Mouse (Mus musculus): ENCODE measurements around the gene Ube2m. TPM values are rescaled to one million over a fixed set of nuclear protein-coding genes. Genes with fewer than 3 reads are reported as not detected.

Gene Ube2m
- polyA plus RNA-seq, 2 experiments, result 80.7 to 100 TPM

GRCm38 (mm10) chr7:13006011-13006410 is 32.1 kb downstream of the Ube2m start:
- DNase-seq (ENCODE audit: low read depth in 3 of 3, low spot score in 3 of 3) (no peak), ATAC-seq (ENCODE audit: insufficient read depth) (no peak)
- TF ChIP-seq EP300 (IDR thresholded peaks at IDR 0.05; ENCODE audit: low read depth), result no peak
- TF ChIP-seq CTCF (IDR thresholded peaks at IDR 0.05; ENCODE audit: low read depth), result no peak
- no peak overlapping the region for H3K4me3 ChIP-seq (ENCODE audit: insufficient read depth in 1 of 2, low read depth in 2 of 2, low read length in 2 of 2)
- H3K4me2 ChIP-seq (ENCODE audit: low read depth), result no peak overlapping the region
- WGBS (ENCODE audit: insufficient replicate concordance), result 90% methylated on average over 17 of the region's 17 CpGs
- H3K27me3 ChIP-seq (ENCODE audit: control insufficient read depth, insufficient read depth, low read length), result no peaks in the 10 kb centered on the region
- H3K9me3 ChIP-seq (ENCODE audit: control insufficient read depth, low read length), result no peaks in the 10 kb centered on the region
- H3K4me1 ChIP-seq (replicated peaks; ENCODE audit: control insufficient read depth in 2 of 2, insufficient read depth in 2 of 2, low read length in 1 of 2), result peaks cover 0 to 9% of the 10 kb centered on the region in 2 experiments; a peak in 3 of 4 replicates
- H3K27ac ChIP-seq, result no peak overlapping the region
- no peak overlapping the region for H3K9ac ChIP-seq (replicated peaks)
- H3K36me3 ChIP-seq (replicated peaks; ENCODE audit: control insufficient read depth, insufficient read depth, low read depth), result peaks cover 12% of the 10 kb centered on the region

- no peak for TF ChIP-seq EP300 (IDR thresholded peaks at IDR 0.05; ENCODE audit: low read depth)
- TF ChIP-seq CTCF (IDR thresholded peaks at IDR 0.05; ENCODE audit: low read depth), result peak; percentile 29; the same call in 1 of the 2 replicates
- ATAC-seq (ENCODE audit: insufficient read depth) (no peak), DNase-seq (ENCODE audit: low read depth in 3 of 3, low spot score in 3 of 3) (no peak)
- H3K4me2 ChIP-seq (ENCODE audit: low read depth), result no peak overlapping the region
- H3K27me3 ChIP-seq (ENCODE audit: control insufficient read depth, insufficient read depth, low read length), result no peaks in the 10 kb centered on the region
- H3K27ac ChIP-seq, result no peak overlapping the region
- H3K4me3 ChIP-seq (ENCODE audit: insufficient read depth in 1 of 2, low read depth in 2 of 2, low read length in 2 of 2), result no peak overlapping the region
- WGBS (ENCODE audit: insufficient replicate concordance), result 71% methylated on average over 5 of the region's 5 CpGs
- no peaks in the 10 kb centered on the region for H3K9me3 ChIP-seq (ENCODE audit: control insufficient read depth, low read length)
- peaks cover 0 to under 1% of the 10 kb centered on the region in 2 experiments; a peak in 1 of 4 replicates for H3K4me1 ChIP-seq (replicated peaks; ENCODE audit: control insufficient read depth in 2 of 2, insufficient read depth in 2 of 2, low read length in 1 of 2)
- peaks cover 12% of the 10 kb centered on the region for H3K36me3 ChIP-seq (replicated peaks; ENCODE audit: control insufficient read depth, insufficient read depth, low read depth)
- no peak overlapping the region for H3K9ac ChIP-seq (replicated peaks)
These were observed 34.7 kb downstream of the Ube2m start for GRCm38 (mm10) chr7:13003380-13003779.

- no peak overlapping the region for H3K4me2 ChIP-seq (ENCODE audit: low read depth)
- ATAC-seq (ENCODE audit: insufficient read depth), result no peak
- H3K4me1 ChIP-seq (replicated peaks; ENCODE audit: control insufficient read depth in 2 of 2, insufficient read depth in 2 of 2, low read length in 1 of 2), result no peaks in the 10 kb centered on the region
- no peaks in the 10 kb centered on the region for H3K27me3 ChIP-seq (ENCODE audit: control insufficient read depth, insufficient read depth, low read length)
- peaks cover 3% of the 10 kb centered on the region; the same call in 1 of the 2 replicates for H3K36me3 ChIP-seq (replicated peaks; ENCODE audit: control insufficient read depth, insufficient read depth, low read depth)
- DNase-seq (ENCODE audit: low read depth in 3 of 3, low spot score in 3 of 3), result no peak
- TF ChIP-seq CTCF (IDR thresholded peaks at IDR 0.05; ENCODE audit: low read depth), result no peak
- no peak for TF ChIP-seq EP300 (IDR thresholded peaks at IDR 0.05; ENCODE audit: low read depth)
- H3K9me3 ChIP-seq (ENCODE audit: control insufficient read depth, low read length), result no peaks in the 10 kb centered on the region
- 40% methylated on average over 1 of the region's 1 CpGs for WGBS (ENCODE audit: insufficient replicate concordance)
- no peak overlapping the region for H3K4me3 ChIP-seq (ENCODE audit: insufficient read depth in 1 of 2, low read depth in 2 of 2, low read length in 2 of 2)
- no peak overlapping the region for H3K9ac ChIP-seq (replicated peaks)
- no peak overlapping the region for H3K27ac ChIP-seq
These were observed 36.5 kb downstream of the Ube2m start for GRCm38 (mm10) chr7:13001584-13001983.

- Histone ChIP-seq H3K36me3 (replicated peaks; ENCODE audit: control insufficient read depth, insufficient read depth, low read depth) (no peaks in the 10 kb centered on the region), H3K4me1 (replicated peaks; ENCODE audit: control insufficient read depth in 2 of 2, insufficient read depth in 2 of 2, low read length in 1 of 2) (no peaks in the 10 kb centered on the region), H3K4me3 (ENCODE audit: insufficient read depth in 1 of 2, low read depth in 2 of 2, low read length in 2 of 2) (no peak within 1 kb of the TSS), H3K27ac (no peak within 1 kb of the TSS), H3K27me3 (ENCODE audit: control insufficient read depth, insufficient read depth, low read length) (no peaks in the 10 kb centered on the region), H3K9ac (replicated peaks) (no peak within 1 kb of the TSS), H3K4me2 (ENCODE audit: low read depth) (no peak within 1 kb of the TSS), H3K9me3 (ENCODE audit: control insufficient read depth, low read length) (no peaks in the 10 kb centered on the region)
- 69% methylated on average over 3 of the region's 3 CpGs for WGBS (ENCODE audit: insufficient replicate concordance)
- DNase-seq (ENCODE audit: low read depth in 3 of 3, low spot score in 3 of 3), result no peak
- TF ChIP-seq EP300 (IDR thresholded peaks at IDR 0.05; ENCODE audit: low read depth), result no peak
- no peak for TF ChIP-seq CTCF (IDR thresholded peaks at IDR 0.05; ENCODE audit: low read depth)
- no peak for ATAC-seq (ENCODE audit: insufficient read depth)
These were observed 39.2 kb downstream of the Ube2m start, which contains the start of gene Trim28 for GRCm38 (mm10) chr7:12998851-12999250. Gene Trim28, plus strand, starts transcription at chr7:12999114.

GRCm38 (mm10) chr7:12998053-12998452 is 40.0 kb downstream of the Ube2m start, which contains the start of gene Slc27a5:
Gene Slc27a5, minus strand, starts transcription at chr7:12998192.
- H3K9me3 ChIP-seq (ENCODE audit: control insufficient read depth, low read length), result no peaks in the 10 kb centered on the region
- ATAC-seq (ENCODE audit: insufficient read depth) (no peak), DNase-seq (ENCODE audit: low read depth in 3 of 3, low spot score in 3 of 3) (no peak)
- WGBS (ENCODE audit: insufficient replicate concordance), result 55% methylated on average over 5 of the region's 5 CpGs
- no peak within 1 kb of the TSS for H3K27ac ChIP-seq
- H3K9ac ChIP-seq (replicated peaks), result 0 out of 2 replicates have a peak within 1 kb of the TSS, but pooled peaks have one; percentile 13
- H3K4me1 ChIP-seq (replicated peaks; ENCODE audit: control insufficient read depth in 2 of 2, insufficient read depth in 2 of 2, low read length in 1 of 2), result no peaks in the 10 kb centered on the region
- TF ChIP-seq EP300 (IDR thresholded peaks at IDR 0.05; ENCODE audit: low read depth) (no peak), CTCF (IDR thresholded peaks at IDR 0.05; ENCODE audit: low read depth) (no peak)
- H3K36me3 ChIP-seq (replicated peaks; ENCODE audit: control insufficient read depth, insufficient read depth, low read depth), result no peaks in the 10 kb centered on the region
- 0 out of 2 replicates have a peak within 1 kb of the TSS, but pooled peaks have one; percentile 11 for H3K4me2 ChIP-seq (ENCODE audit: low read depth)
- no peaks in the 10 kb centered on the region for H3K27me3 ChIP-seq (ENCODE audit: control insufficient read depth, insufficient read depth, low read length)
- H3K4me3 ChIP-seq (ENCODE audit: insufficient read depth in 1 of 2, low read depth in 2 of 2, low read length in 2 of 2), result no peak within 1 kb of the TSS
